Mouse (Mus musculus) limb, embryonic 14.5 days (tissue): Measurements from ENCODE around the gene Gtpbp1. TPM values are rescaled to one million over a fixed set of nuclear protein-coding genes. Genes with fewer than 3 reads are reported as not detected.

Source experiments
- ATAC-seq: fragments of 200-750 bp; cut with Nextera tagmentation; 2 replicates; pipeline ENCODE4 v1.8.0; 2017; ENCODE audit warnings: low read depth, moderate number of reproducible peaks, moderate TSS enrichment; ENCODE audit not compliant: low FRiP score
- DNase-seq: peaks from one replicate; pipeline ENCODE4 v3.0.0-alpha.2; 2015; ENCODE audit warnings: low spot score
- H3K27ac ChIP-seq: fragments of 300-500 bp; sonication (generic); replicated peaks from 2 replicates; pipeline ENCODE4 v1.5.1; 2014; ENCODE audit warnings: low read depth, mild to moderate bottlenecking, low read length, moderate library complexity, mixed read lengths
- H3K27me3 ChIP-seq: fragments of 300-500 bp; sonication (generic); 2 replicates; pipeline ENCODE4 v1.6.1; 2014; ENCODE audit warnings: low read length, mixed read lengths; ENCODE audit not compliant: control insufficient read depth, insufficient read depth
- H3K36me3 ChIP-seq: fragments of 300-500 bp; sonication (generic); 2 replicates; pipeline ENCODE4 v1.6.1; 2014; ENCODE audit warnings: mild to moderate bottlenecking, low read length, moderate library complexity, mixed read lengths; ENCODE audit not compliant: control insufficient read depth, insufficient read depth
- H3K4me1 ChIP-seq: fragments of 300-500 bp; sonication (generic); 2 replicates; pipeline ENCODE4 v1.6.1; 2014; ENCODE audit warnings: antibody characterized with exemption, low read length, mixed read lengths; ENCODE audit not compliant: control insufficient read depth, insufficient read depth
- H3K4me2 ChIP-seq: fragments of 300-500 bp; sonication (generic); replicated peaks from 2 replicates; pipeline ENCODE4 v1.6.1; 2014; ENCODE audit warnings: low read depth, mild to moderate bottlenecking, low read length, moderate library complexity; ENCODE audit not compliant: severe bottlenecking
- H3K4me3 ChIP-seq: fragments of 300-500 bp; sonication (generic); replicated peaks from 2 replicates; pipeline ENCODE4 v1.5.1; 2014; ENCODE audit warnings: low read length
- H3K9ac ChIP-seq: fragments of 300-500 bp; sonication (generic); 2 replicates; pipeline ENCODE4 v1.6.1; 2014; ENCODE audit warnings: mild to moderate bottlenecking, low read depth, low read length, moderate library complexity; ENCODE audit not compliant: severe bottlenecking
- H3K9me3 ChIP-seq: fragments of 300-500 bp; sonication (generic); 2 replicates; pipeline ENCODE4 v1.6.1; 2016; ENCODE audit warnings: low read length; ENCODE audit not compliant: control insufficient read depth
- POLR2A ChIP-seq: fragments of 200-500 bp; IDR thresholded peaks from 2 replicates; pipeline ENCODE4 v1.8.0; 2012; ENCODE audit warnings: inconsistent platforms, mild to moderate bottlenecking, moderate library complexity, borderline replicate concordance; ENCODE audit not compliant: insufficient read depth, insufficient read length; ENCODE audit errors: extremely low read depth
- WGBS: fragments of 180-500 bp; shearing (Covaris S2); extraction: QIAGEN DNeasy Blood & Tissue Kit; methylation state at CpG from one replicate; pipeline ENCODE4 v1.1.7; 2014; 5-methylcytosine and 5-hydroxymethylcytosine counted together
- polyA plus RNA-seq, 2 experiments: library from polyadenylated mRNA; depleted of rRNA in 1 of 2; stranded (reverse) in 1 of 2; unstranded in 1 of 2; fragments of >200 nt; fragmentation: Nextera tagmentation in 1 of 2; extraction: Ambion mirVana in 1 of 2; gene quantifications; 2 replicates each; pipeline versions ENCODE4 v1.2.1 to v1.2.3; 2012 to 2014

The Gtpbp1 gene
- polyA plus RNA-seq, 2 experiments, result 32.6 to 39.6 TPM

GRCm38 (mm10) chr15:79685141-79685641 is 5.5 kb upstream of the Gtpbp1 start:
- H3K36me3 ChIP-seq, result no peaks in the 10 kb centered on the region
- DNase-seq (no peak), ATAC-seq (no peak)
- H3K27ac ChIP-seq, result no peak overlapping the region
- no peak for TF ChIP-seq POLR2A
- H3K27me3 ChIP-seq, result no peaks in the 10 kb centered on the region
- H3K9me3 ChIP-seq, result no peaks in the 10 kb centered on the region
- peak overlapping the region; percentile 93 for H3K4me3 ChIP-seq
- H3K9ac ChIP-seq, result peak overlapping the region; percentile 91
- H3K4me1 ChIP-seq, result peaks cover 39% of the 10 kb centered on the region
- 25% methylated on average over 6 of the region's 6 CpGs for whole genome bisulfite sequencing
- peak overlapping the region; percentile 81 for H3K4me2 ChIP-seq

GRCm38 (mm10) chr15:79686046-79686869 is 4.4 kb upstream of the Gtpbp1 start:
- TF ChIP-seq POLR2A, result no peak
- peaks cover 39% of the 10 kb centered on the region for H3K4me1 ChIP-seq
- H3K27ac ChIP-seq, result no peak overlapping the region
- peak overlapping the region; percentile 91 for H3K9ac ChIP-seq
- 15% methylated on average over 15 of the region's 15 CpGs for WGBS
- DNase-seq, result no peak
- H3K9me3 ChIP-seq, result no peaks in the 10 kb centered on the region
- no peaks in the 10 kb centered on the region for H3K27me3 ChIP-seq
- peak overlapping the region; percentile 81 for H3K4me2 ChIP-seq
- peak overlapping the region; percentile 93 for H3K4me3 ChIP-seq
- no peak for ATAC-seq
- no peaks in the 10 kb centered on the region for H3K36me3 ChIP-seq

GRCm38 (mm10) chr15:79687175-79687574 is 3.5 kb upstream of the Gtpbp1 start:
- DNase-seq, result no peak
- Histone ChIP-seq H3K36me3 (no peaks in the 10 kb centered on the region), H3K4me3 (peak overlapping the region; percentile 93), H3K27me3 (no peaks in the 10 kb centered on the region), H3K27ac (peak overlapping the region; percentile 96), H3K4me1 (peaks cover 46% of the 10 kb centered on the region), H3K9me3 (no peaks in the 10 kb centered on the region), H3K9ac (peak overlapping the region; percentile 91), H3K4me2 (peak overlapping the region; percentile 81)
- TF ChIP-seq POLR2A, result no peak
- ATAC-seq, result no peak
- WGBS, result under 1% methylated on average over 26 of the region's 33 CpGs

GRCm38 (mm10) chr15:79687646-79688267 is 2.9 kb upstream of the Gtpbp1 start, which contains the start of gene Josd1:
Josd1 (minus strand) TSS chr15:79687919.
- ATAC-seq (peak; percentile 74), DNase-seq (peak; percentile 89)
- Histone ChIP-seq H3K9ac (peak within 1 kb of the TSS; percentile 91), H3K27me3 (no peaks in the 10 kb centered on the region), H3K27ac (peak within 1 kb of the TSS; percentile 96), H3K4me1 (peaks cover 51% of the 10 kb centered on the region), H3K4me2 (peak within 1 kb of the TSS; percentile 81), H3K36me3 (no peaks in the 10 kb centered on the region), H3K4me3 (peak within 1 kb of the TSS; percentile 93), H3K9me3 (no peaks in the 10 kb centered on the region)
- peak; percentile 61; the same call in 1 of the 2 replicates for TF ChIP-seq POLR2A
- 0% methylated on average over 42 of the region's 72 CpGs for WGBS

- WGBS, result 3% methylated on average over 8 of the region's 8 CpGs
- ATAC-seq, result no peak
- Histone ChIP-seq H3K27ac (peak overlapping the region; percentile 96), H3K4me2 (peak overlapping the region; percentile 81), H3K4me3 (peak overlapping the region; percentile 93), H3K4me1 (peaks cover 52% of the 10 kb centered on the region), H3K9ac (peak overlapping the region; percentile 91), H3K9me3 (no peaks in the 10 kb centered on the region), H3K27me3 (no peaks in the 10 kb centered on the region), H3K36me3 (no peaks in the 10 kb centered on the region)
- no peak for DNase-seq
- TF ChIP-seq POLR2A, result no peak
Observed at GRCm38 (mm10) chr15:79688268-79688956, 2.2 kb upstream of the Gtpbp1 start.
